ENCODE assay signal across 13 mouse cellular contexts in the genomic region with DNA sequence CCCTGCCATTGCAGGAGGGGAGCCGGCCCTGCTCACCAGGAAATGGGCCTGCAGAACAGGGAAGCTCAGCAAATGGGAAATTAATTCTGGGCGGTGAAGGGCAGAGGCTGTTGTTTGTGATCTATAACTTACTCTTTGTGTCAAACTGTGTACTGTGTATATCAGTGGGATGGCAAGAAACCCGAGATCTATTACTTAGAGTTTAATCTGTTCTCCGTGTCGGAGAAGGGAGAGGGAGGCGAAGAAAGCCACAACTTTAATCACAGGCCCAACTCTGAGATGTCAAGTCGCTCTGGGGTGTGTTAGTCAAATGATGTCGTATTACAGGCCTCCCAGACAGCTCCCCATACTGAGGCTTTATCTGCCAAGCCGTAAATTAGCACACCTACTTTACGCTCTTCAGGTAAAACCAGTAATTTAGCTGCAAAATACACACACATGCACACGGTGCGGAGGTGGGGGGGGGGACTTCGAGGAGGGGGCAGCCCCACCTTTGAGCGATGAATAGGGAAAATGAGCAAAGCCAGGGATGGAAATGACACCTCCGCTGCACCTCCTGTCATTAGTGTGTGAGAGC.
A peak's percentile ranks its signal among the peaks of the same experiment; 100 is the strongest.
DNase-seq lines count a peak whose midpoint lies in the region; ATAC-seq lines count a peak whose summit lies in the region.
"Had no signal": no experiment of that assay in that cellular context is flagged by ENCODE, and none has a peak within 500 bp of the region (broad histone marks: within the 10 kb centered on the region; RNA-seq: fewer than 3 reads in every experiment).

No protein-coding gene starts in this region.

- DNase-seq in limb, embryonic 10.5 days (ENCODE audit: low spot score) = no peak
- DNase-seq in spleen, postnatal 36 days (ENCODE audit: low spot score in 2 of 2) = no peak
- DNase-seq in left cerebral cortex, adult 11 months (ENCODE audit: low spot score) = no peak
- DNase-seq: heart, adult 2 months; heart, postnatal 14 days; kidney, postnatal 36 days; lung, adult 2 months; thymus, adult 18-20 months had no signal

- 0 out of 2 replicates have a peak, but pooled peaks have one; percentile 7 for ATAC-seq in limb, embryonic 13.5 days (ENCODE audit: low FRiP score, low read depth)
- peak; percentile 61 for ATAC-seq in forebrain, embryonic 15.5 days (replicated peaks)
- peak; percentile 35; the same call in 1 of the 2 replicates for ATAC-seq in hindbrain, embryonic 16.5 days
- ATAC-seq in neural tube, embryonic 15.5 days (ENCODE audit: low FRiP score) = peak; percentile 54

- H3K4me3 ChIP-seq in limb, embryonic 13.5 days = no peak overlapping the region
- H3K4me3 ChIP-seq in limb, embryonic 10.5 days = no peak overlapping the region
- 0 out of 2 replicates have a peak overlapping the region, but pooled peaks have one; percentile 14 for H3K4me3 ChIP-seq in forebrain, embryonic 15.5 days
- H3K4me3 ChIP-seq in hindbrain, embryonic 16.5 days (ENCODE audit: low read length) = no peak overlapping the region
- no peak overlapping the region for H3K4me3 ChIP-seq in neural tube, embryonic 15.5 days (replicated peaks)
- H3K4me3 ChIP-seq: heart, adult 2 months had no signal

- peaks cover 23% of the 10 kb centered on the region for H3K4me1 ChIP-seq in limb, embryonic 13.5 days
- H3K4me1 ChIP-seq in limb, embryonic 10.5 days = peaks cover 28% of the 10 kb centered on the region
- peaks cover 35% of the 10 kb centered on the region for H3K4me1 ChIP-seq in forebrain, embryonic 15.5 days
- peaks cover 29% of the 10 kb centered on the region for H3K4me1 ChIP-seq in hindbrain, embryonic 16.5 days (ENCODE audit: control insufficient read depth, insufficient read depth, low read depth, low read length)
- H3K4me1 ChIP-seq in neural tube, embryonic 15.5 days = peaks cover 43% of the 10 kb centered on the region

- H3K36me3 ChIP-seq in limb, embryonic 13.5 days = no peaks in the 10 kb centered on the region
- H3K36me3 ChIP-seq in limb, embryonic 10.5 days = no peaks in the 10 kb centered on the region
- H3K36me3 ChIP-seq in forebrain, embryonic 15.5 days = no peaks in the 10 kb centered on the region
- no peaks in the 10 kb centered on the region for H3K36me3 ChIP-seq in hindbrain, embryonic 16.5 days (ENCODE audit: control insufficient read depth, insufficient read depth, low read length)
- H3K36me3 ChIP-seq in neural tube, embryonic 15.5 days = no peaks in the 10 kb centered on the region

- H3K27ac ChIP-seq in limb, embryonic 13.5 days = no peak overlapping the region
- H3K27ac ChIP-seq in limb, embryonic 10.5 days = no peak overlapping the region
- H3K27ac ChIP-seq in forebrain, embryonic 15.5 days (replicated peaks) = peak overlapping the region; percentile 70
- H3K27ac ChIP-seq in hindbrain, embryonic 16.5 days (ENCODE audit: low read depth, low read length) = peak overlapping the region; percentile 63
- H3K27ac ChIP-seq in neural tube, embryonic 15.5 days (replicated peaks) = peak overlapping the region; percentile 70
- H3K27ac ChIP-seq: heart, adult 2 months had no signal

- H3K4me2 ChIP-seq in limb, embryonic 13.5 days (replicated peaks) = no peak overlapping the region
- peak overlapping the region; percentile 36; the same call in 1 of the 2 replicates for H3K4me2 ChIP-seq in forebrain, embryonic 15.5 days (replicated peaks)
- H3K4me2 ChIP-seq in hindbrain, embryonic 16.5 days (ENCODE audit: low read length) = no peak overlapping the region
- peak overlapping the region; percentile 34; the same call in 1 of the 2 replicates for H3K4me2 ChIP-seq in neural tube, embryonic 15.5 days

- peaks cover 10% of the 10 kb centered on the region; the same call in 1 of the 2 replicates for H3K27me3 ChIP-seq in limb, embryonic 13.5 days
- H3K27me3 ChIP-seq in limb, embryonic 10.5 days (ENCODE audit: low read depth, poor library complexity, severe bottlenecking) = peaks cover 16% of the 10 kb centered on the region; the same call in 1 of the 2 replicates
- peaks cover 3% of the 10 kb centered on the region; the same call in 1 of the 2 replicates for H3K27me3 ChIP-seq in forebrain, embryonic 15.5 days
- H3K27me3 ChIP-seq in hindbrain, embryonic 16.5 days (replicated peaks; ENCODE audit: control insufficient read depth, insufficient read depth, low read length) = no peaks in the 10 kb centered on the region; the same call in 1 of the 2 replicates
- no peaks in the 10 kb centered on the region for H3K27me3 ChIP-seq in neural tube, embryonic 15.5 days (replicated peaks)
- H3K27me3 ChIP-seq: CH12.LX had no signal

- no peaks in the 10 kb centered on the region for H3K9me3 ChIP-seq in limb, embryonic 13.5 days
- no peaks in the 10 kb centered on the region for H3K9me3 ChIP-seq in limb, embryonic 10.5 days (replicated peaks)
- H3K9me3 ChIP-seq in forebrain, embryonic 15.5 days = no peaks in the 10 kb centered on the region
- H3K9me3 ChIP-seq in hindbrain, embryonic 16.5 days (ENCODE audit: control insufficient read depth, low read length) = no peaks in the 10 kb centered on the region
- no peaks in the 10 kb centered on the region for H3K9me3 ChIP-seq in neural tube, embryonic 15.5 days (replicated peaks)

- WGBS in limb, embryonic 13.5 days = 45% methylated on average over 15 of the region's 15 CpGs
- WGBS in limb, embryonic 10.5 days = 51% methylated on average over 15 of the region's 15 CpGs
- WGBS in forebrain, embryonic 15.5 days = 47% methylated on average over 15 of the region's 15 CpGs
- 48% methylated on average over 15 of the region's 15 CpGs for WGBS in hindbrain, embryonic 16.5 days
- WGBS in neural tube, embryonic 15.5 days = 35% methylated on average over 15 of the region's 15 CpGs

- H3K9ac ChIP-seq in limb, embryonic 13.5 days = no peak overlapping the region
- 0 out of 2 replicates have a peak overlapping the region, but pooled peaks have one; percentile 18 for H3K9ac ChIP-seq in forebrain, embryonic 15.5 days (replicated peaks)
- peak overlapping the region; percentile 22; the same call in 1 of the 2 replicates for H3K9ac ChIP-seq in hindbrain, embryonic 16.5 days (ENCODE audit: low read depth, low read length)
- no peak overlapping the region for H3K9ac ChIP-seq in neural tube, embryonic 15.5 days (replicated peaks)

Comparison
In these comparisons a context has a peak if more than half of its experiments do, and no peak if none do; other contexts are left out.
1. ATAC-seq: peak in every context shown above with its lines; median percentile 61 in forebrain, embryonic 15.5 days; 54 in neural tube, embryonic 15.5 days; 35 in hindbrain, embryonic 16.5 days; 7 in limb, embryonic 13.5 days.
2. H3K27ac ChIP-seq: peak in forebrain, embryonic 15.5 days (single experiment), hindbrain, embryonic 16.5 days (single experiment) and neural tube, embryonic 15.5 days (single experiment); none in limb, embryonic 13.5 days (single experiment) and limb, embryonic 10.5 days (single experiment).
3. H3K4me2 ChIP-seq: peak in forebrain, embryonic 15.5 days (single experiment) and neural tube, embryonic 15.5 days (single experiment); none in limb, embryonic 13.5 days (single experiment) and hindbrain, embryonic 16.5 days (single experiment).
4. H3K9ac ChIP-seq: peak in forebrain, embryonic 15.5 days (single experiment) and hindbrain, embryonic 16.5 days (single experiment); none in limb, embryonic 13.5 days (single experiment) and neural tube, embryonic 15.5 days (single experiment).